Mouse (Mus musculus) E14TG2a.4 (cell line): Measurements from ENCODE around the gene Cenpu.

Source experiments
- CTCF ChIP-seq: conservative IDR thresholded peaks from 2 replicates; pipeline ENCODE4 v1.5.1; 2014; ENCODE audit warnings: low read length
- NANOG ChIP-seq: IDR thresholded peaks from 2 replicates; pipeline ENCODE4 v1.6.1; 2014; ENCODE audit warnings: borderline replicate concordance, low read length, mixed read lengths
- POU5F1 ChIP-seq: IDR thresholded peaks from 2 replicates; pipeline ENCODE4 v1.6.1; 2014; ENCODE audit warnings: low read length, borderline replicate concordance

GRCm38 (mm10) chr8:46611557-46611956 is 59.7 kb downstream of the Cenpu start:
- TF ChIP-seq CTCF (no peak), POU5F1 (no peak), NANOG (no peak)
